Mouse (Mus musculus) spleen, adult 12 weeks (tissue): ENCODE data around the gene Ascc2.
A peak's percentile ranks its signal among the peaks of the same experiment; 100 is the strongest.

Experiments used
- DNase-seq: peaks from one replicate; pipeline ENCODE4 v3.0.0; 2022; ENCODE audit warnings: low spot score

Gene Ascc2

DNA sequence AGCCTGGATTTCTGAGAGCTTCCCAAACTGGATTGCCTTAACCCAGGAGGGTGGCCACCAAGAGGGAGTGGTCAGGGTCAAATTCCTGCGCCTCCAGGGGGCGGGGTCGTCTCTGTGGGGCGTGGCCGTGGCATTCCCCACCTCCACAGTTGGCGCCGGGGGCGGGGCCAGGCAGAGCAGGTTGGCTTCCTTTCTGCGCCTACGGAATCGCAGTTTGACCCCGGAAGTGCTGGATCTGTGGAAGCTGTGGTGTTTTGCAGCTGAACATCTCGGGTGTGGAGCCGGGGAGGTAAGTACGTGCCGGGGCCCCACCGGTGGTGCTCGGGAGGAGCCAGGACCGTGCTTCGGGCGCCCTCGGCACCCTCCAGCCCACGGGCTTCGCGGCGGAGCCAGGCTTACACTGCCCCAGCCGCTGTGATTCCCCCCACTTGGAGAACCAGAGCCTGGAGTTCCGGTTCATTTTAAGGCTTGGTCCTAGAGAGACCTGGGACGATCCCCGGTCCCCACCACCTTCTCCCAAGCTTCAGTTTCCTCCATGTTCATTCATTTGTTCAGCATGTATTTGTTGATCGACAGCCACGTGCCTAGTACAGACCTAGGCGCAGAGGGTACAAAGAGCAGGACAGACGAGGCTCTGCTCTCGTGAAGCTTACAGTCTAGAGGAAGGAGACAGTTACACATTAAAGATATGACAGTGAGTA, at the start of gene Ascc2:
Gene Ascc2, plus strand, starts transcription at position 214 of the 701 bp plus-strand sequence.
- peak; percentile 91 for DNase-seq

GRCm38 (mm10) chr11:4591811-4592210, 45.7 kb upstream of the Ascc2 start:
- no peak for DNase-seq

- no peak for DNase-seq
These were observed 44.1 kb upstream of the Ascc2 start for GRCm38 (mm10) chr11:4593491-4593848.

DNA sequence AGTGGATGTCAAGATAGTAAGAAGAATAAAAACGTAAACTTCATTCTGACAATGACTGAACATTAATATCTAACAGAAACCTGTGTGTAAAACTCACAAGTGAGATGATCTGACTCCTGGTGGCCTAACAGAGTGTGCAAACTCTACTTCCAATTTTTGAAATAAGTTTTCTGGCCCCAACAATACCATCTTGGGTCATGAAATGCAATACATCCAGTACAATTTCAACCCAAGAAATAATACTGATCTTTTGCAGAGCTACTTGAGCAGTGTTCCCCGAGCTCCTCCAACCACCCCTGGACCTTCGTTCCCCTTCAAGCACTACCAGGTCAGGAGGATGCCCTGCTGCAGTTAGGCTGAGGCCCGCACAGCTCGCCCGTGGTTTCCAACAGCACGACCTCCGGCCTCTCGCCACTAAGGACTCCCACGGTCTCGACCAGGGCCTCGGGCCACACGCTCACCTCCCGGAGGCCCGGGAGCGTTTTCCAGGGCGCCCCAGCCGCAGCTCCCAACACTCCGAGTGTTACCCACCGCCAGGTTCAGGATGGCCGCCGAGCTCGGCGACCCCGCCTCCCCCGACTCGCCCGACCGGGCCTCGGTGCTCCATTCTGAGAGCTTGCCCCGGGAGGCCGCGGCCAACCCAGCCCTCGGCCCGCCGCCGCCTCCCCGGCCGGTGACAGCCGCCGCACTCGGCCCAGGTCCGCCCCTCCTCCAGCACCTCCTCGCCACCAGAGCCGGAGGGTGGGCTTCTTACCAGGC, 43.5 kb upstream of the Ascc2 start:
- DNase-seq: peak; percentile 56

DNA sequence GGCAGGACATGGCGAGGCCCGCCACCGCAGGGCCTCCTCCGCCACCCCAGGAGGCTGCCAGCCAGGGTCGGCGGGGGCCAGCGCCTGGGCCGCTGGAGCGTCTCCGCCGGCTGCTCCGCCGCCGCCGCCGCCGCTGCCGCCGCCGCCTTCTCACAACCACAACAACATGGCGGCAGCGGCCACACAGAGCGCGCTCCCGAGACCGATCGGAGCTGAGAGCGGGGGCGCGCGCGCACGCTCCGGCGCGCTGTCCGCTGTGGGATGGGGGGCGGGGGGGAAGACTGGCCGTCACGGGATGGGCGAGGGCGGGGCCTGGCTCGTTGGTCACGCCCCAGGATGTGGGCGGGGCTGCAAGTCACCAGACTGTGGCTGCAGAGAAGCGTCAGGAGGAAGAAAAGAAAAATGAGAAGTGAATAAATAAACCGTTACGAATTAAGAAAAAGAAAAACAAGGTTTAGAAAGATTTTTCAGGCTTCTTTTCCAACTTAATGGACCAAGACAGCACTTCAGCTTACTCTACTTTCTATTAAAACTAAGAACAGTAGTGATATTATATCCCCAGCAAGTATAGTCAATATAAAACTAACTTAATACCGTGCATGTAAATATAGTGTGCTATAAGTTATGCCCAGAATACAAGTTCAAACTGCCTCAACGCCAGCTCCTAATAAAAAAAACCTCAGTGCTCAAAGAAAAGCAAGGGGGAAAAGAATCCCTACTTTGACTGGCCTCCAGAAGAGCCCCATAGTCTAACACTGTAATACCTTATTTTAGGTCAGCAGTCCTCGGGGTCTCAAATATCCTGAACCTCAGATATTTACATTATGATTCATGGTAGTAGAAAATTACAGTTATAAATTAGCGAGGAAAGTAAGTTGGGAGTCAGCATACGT, 42.7 kb upstream of the Ascc2 start, which contains the start of gene Mtmr3:
Gene Mtmr3, minus strand, starts transcription at position 256 of the 893 bp plus-strand sequence.
- peak; percentile 95 for DNase-seq

DNA sequence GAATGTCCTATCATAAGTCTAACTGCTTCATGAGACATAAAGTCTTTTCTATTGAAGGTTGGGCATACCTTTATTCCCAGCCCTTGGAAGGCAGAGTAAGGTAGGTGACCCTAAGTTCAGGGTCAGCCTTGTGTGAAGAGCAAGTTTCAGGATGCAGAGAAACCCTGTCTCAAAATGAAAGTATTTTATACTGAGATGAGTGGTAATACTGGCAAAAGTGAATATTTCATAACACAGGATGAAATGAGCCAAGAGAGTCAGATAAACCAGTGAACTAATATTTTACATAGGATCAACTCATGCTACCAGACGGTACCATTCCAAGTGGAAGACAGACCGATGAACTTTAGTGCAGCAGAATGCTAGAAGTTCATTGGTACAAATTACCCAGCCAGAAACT, 39.1 kb upstream of the Ascc2 start:
- DNase-seq: no peak

DNA sequence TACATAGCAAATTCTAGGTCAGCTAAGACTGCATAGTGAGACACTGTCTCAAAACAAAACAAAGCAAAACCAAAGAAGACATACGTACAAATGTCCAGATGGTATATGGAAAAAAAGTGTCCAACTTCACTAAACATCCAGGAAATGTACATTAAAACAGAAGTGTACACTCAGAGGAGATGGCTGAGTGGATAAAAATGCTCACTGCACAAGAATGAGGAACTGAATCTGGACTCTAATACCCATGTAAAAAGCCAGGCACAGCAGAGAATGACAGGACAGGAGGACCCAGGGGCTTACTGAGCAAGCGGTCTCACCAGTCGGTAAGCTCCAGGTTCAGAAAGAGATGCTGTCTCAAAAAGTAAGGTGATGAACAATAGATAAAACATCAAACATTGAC, 37.6 kb upstream of the Ascc2 start:
- DNase-seq: no peak

DNA sequence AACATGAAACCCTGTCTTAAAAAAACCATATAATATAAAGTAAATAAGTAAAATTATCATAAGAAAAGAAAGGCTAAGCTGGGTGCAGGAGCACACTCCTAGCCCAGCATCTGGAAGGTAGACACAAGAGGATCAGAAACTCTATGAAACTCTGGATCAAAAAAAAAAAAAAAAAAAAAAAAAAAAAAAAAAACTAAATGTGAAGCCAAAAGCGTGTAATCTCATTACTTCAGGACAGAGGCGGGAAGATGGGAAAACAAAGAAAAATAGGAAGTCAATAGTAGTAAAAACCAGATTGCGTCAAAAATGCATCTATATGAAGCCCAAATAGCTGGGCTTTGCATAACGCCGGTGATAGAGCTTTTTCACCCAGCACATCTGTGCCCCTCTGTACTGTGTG, 35.7 kb upstream of the Ascc2 start:
- no peak for DNase-seq

GRCm38 (mm10) chr11:4602691-4603441, 34.7 kb upstream of the Ascc2 start:
- peak; percentile 26 for DNase-seq

- DNase-seq: no peak
These were observed 33.1 kb upstream of the Ascc2 start for GRCm38 (mm10) chr11:4604441-4604840.

DNA sequence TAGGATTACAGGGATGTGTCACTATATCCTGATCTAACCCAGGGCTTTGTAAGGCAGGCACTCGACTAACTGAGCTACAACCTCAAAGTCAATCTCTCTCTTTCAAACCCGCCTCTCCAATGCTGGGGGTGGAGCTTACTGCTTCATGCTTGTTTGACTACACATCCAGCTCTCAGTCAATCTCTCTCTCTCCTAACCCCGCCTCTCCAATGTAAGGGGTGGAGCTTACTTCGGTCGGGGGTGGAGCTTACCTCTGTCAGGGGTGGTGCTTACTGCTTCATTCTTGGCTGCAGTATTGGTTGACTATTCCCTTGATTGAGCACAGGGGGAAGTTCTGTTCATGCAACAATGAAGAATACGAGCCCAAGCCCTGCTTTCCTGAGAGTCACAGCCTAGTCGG, 32.1 kb upstream of the Ascc2 start:
- DNase-seq: peak; percentile 70

DNA sequence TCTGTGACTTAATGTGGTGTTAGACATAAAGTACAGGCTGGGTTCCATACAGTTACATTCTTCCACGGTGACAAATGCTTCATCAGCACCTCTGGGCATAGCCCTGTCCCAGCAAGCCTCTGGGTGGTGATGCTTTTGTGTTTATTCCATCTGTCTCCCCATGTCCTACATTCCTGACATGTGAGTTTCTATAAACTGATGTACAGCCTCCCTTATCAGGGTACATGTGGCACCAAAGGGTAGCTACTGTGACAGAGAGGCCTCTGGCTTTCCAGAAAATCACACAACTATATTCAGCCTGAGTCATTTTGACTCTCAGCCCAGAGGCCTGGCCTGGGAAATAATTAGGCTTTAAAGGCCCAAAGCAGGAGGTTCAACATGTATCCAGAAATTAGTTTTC, 31.0 kb upstream of the Ascc2 start:
- DNase-seq: no peak

- DNase-seq: no peak
These were observed 25.6 kb upstream of the Ascc2 start for GRCm38 (mm10) chr11:4611904-4612303.

- no peak for DNase-seq
These were observed 17.5 kb upstream of the Ascc2 start, which contains the start of gene Gm11032 for GRCm38 (mm10) chr11:4620017-4620485. TSS of gene Gm11032 (plus strand) at chr11:4620067.

DNA sequence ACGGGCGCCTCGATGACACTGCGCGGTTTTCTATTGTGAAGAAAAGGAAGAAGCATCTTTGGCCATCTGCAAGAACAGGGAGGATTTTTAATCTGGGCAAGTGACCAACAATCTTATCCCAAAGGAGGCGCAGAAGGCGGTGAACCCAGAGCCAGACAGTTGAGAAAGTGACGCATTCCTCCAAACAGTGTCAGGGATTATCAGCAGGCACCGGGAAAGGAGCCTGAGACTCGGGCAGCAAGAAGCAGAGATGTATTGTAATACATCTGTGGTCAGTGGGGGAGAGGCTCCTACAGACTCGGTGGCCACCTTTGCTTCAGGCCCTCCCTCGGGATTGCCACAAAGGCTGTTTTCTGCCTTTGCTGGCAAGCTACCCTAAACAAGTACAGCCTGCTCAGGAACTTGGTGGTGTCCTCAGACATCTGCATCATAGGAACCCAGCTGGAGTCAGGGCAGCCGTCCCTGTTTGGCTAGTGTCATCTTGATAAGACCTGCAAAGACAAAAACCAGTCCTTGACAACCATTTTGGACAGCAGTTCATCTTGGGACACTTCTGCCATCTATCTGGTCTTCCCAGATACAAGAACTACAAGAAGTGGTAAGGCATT, 16.9 kb upstream of the Ascc2 start:
- no peak for DNase-seq

DNA sequence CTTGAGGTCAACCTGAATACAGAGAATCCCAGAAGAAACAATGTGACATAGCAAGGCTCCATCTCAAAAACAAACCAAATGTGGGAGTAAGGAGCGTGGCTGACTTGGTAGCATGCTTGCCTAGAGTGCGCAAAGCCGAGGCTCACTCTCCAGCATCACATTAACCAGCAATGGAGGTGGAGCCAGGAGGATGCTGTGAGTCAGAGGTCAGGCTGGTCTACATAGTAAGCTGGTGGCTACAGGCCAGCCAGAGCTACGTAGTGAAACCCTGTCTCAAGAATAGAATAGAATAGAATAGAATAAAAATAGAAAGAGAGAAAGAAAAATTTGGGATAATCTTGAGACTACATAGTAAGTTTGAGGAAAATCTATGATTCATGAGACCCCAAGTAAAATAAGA, 15.7 kb upstream of the Ascc2 start:
- no peak for DNase-seq

- no peak for DNase-seq
These were observed 15.0 kb upstream of the Ascc2 start for GRCm38 (mm10) chr11:4622442-4622986.

GRCm38 (mm10) chr11:4622997-4623396, 14.6 kb upstream of the Ascc2 start:
- no peak for DNase-seq

DNA sequence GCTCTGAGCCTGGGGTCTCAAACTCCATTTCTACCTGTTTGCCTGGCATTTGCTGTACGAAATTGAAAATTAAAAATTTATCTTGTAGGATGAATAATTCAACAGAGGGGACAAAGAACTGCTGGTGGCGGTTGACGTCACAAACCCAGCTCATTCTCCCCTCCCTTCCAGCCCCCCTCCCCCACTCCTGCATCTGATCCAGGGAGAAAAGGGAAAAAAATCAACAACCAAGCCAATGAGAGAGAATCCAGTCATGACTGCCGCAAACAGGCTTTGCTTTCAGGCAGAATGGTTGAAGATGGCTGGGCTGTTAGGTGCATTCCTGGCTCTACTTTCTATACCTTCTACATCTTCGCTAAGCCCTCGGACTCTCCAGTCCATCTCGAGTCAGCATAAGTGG, 11.6 kb upstream of the Ascc2 start:
- DNase-seq: no peak

- DNase-seq: no peak
These were observed 9.9 kb upstream of the Ascc2 start for GRCm38 (mm10) chr11:4627636-4628035.

- DNase-seq: no peak
These were observed 7.7 kb upstream of the Ascc2 start for GRCm38 (mm10) chr11:4629861-4630280.
